Mouse (Mus musculus) midbrain, embryonic 15.5 days (tissue): ENCODE measurements around the gene Eps15l1. TPM values are rescaled to one million over a fixed set of nuclear protein-coding genes. Genes with fewer than 3 reads are reported as not detected.

Experiments used
- microRNA-seq: library from miRNA; unstranded; fragments of <30 nt; microRNA quantifications from one replicate; pipeline ENCODE4, GENCODE M21; 2016
- polyA plus RNA-seq: library from polyadenylated mRNA; unstranded; fragments of >200 nt; fragmentation: Nextera tagmentation; extraction: Ambion mirVana; gene quantifications from 2 replicates; pipeline ENCODE4 v1.2.1, GENCODE M21; 2015

Gene Eps15l1
- polyA plus RNA-seq, 1 experiment from 2014 or later = 63.7 TPM

Small RNAs within 50 kb of the gene (microRNA-seq; reads per million reads assigned to microRNA genes)
- 1.3 reads per million for gene Mir7068

Other genes with a start within 250 kb of the Eps15l1 start
- not detected in 2 replicates for gene Hsh2d, start 231.8 kb downstream of the Eps15l1 start, polyA plus RNA-seq
- not detected in 2 replicates for gene Cib3, start 208.6 kb downstream of the Eps15l1 start, polyA plus RNA-seq
- not detected in 2 replicates for gene Gm11034, start 207.8 kb downstream of the Eps15l1 start, polyA plus RNA-seq
- 112 and 115 TPM in 2 replicates for gene Fam32a, start 201.7 kb downstream of the Eps15l1 start, polyA plus RNA-seq
- gene Ap1m1, start 181.4 kb downstream of the Eps15l1 start, polyA plus RNA-seq = 296 and 302 TPM in 2 replicates
- gene Gm10282, start 116.2 kb downstream of the Eps15l1 start, polyA plus RNA-seq = 9.0 and 11.9 TPM in 2 replicates
- 4.7 and 5.4 TPM in 2 replicates for gene Klf2, start 102.4 kb downstream of the Eps15l1 start, polyA plus RNA-seq
- 1.0 and 1.3 TPM in 2 replicates for gene Calr3, start 22.4 kb upstream of the Eps15l1 start, polyA plus RNA-seq
- gene 1700030K09Rik, start 22.4 kb upstream of the Eps15l1 start, polyA plus RNA-seq = 18.6 and 20.4 TPM in 2 replicates
- 53.0 and 59.1 TPM in 2 replicates for gene Cherp, start 53.8 kb upstream of the Eps15l1 start, polyA plus RNA-seq
- gene Slc35e1, start 71.2 kb upstream of the Eps15l1 start, polyA plus RNA-seq = 16.5 and 17.6 TPM in 2 replicates
- 19.1 and 20.3 TPM in 2 replicates for gene Med26, start 126.8 kb upstream of the Eps15l1 start, polyA plus RNA-seq
- gene Smim7, start 149.6 kb upstream of the Eps15l1 start, polyA plus RNA-seq = 120 and 129 TPM in 2 replicates
- 24.5 and 27.0 TPM in 2 replicates for gene Tmem38a, start 150.6 kb upstream of the Eps15l1 start, polyA plus RNA-seq
- 1.7 TPM in 2 replicates for gene Nwd1, start 225.3 kb upstream of the Eps15l1 start, polyA plus RNA-seq